Mouse (Mus musculus) kidney, postnatal 10 days (tissue): ENCODE results near the gene Zfp944.
A peak's percentile ranks its signal among the peaks of the same experiment; 100 is the strongest.
"Not testable (repeated sequence)": the region's sequence is repeated elsewhere in the genome, so short reads cannot be mapped to it uniquely, and the experiment has no call there.

Experiments
- DNase-seq: peaks from one replicate; pipeline ENCODE4 v3.0.0; 2021; ENCODE audit warnings: mixed read lengths

The Zfp944 gene

DNA sequence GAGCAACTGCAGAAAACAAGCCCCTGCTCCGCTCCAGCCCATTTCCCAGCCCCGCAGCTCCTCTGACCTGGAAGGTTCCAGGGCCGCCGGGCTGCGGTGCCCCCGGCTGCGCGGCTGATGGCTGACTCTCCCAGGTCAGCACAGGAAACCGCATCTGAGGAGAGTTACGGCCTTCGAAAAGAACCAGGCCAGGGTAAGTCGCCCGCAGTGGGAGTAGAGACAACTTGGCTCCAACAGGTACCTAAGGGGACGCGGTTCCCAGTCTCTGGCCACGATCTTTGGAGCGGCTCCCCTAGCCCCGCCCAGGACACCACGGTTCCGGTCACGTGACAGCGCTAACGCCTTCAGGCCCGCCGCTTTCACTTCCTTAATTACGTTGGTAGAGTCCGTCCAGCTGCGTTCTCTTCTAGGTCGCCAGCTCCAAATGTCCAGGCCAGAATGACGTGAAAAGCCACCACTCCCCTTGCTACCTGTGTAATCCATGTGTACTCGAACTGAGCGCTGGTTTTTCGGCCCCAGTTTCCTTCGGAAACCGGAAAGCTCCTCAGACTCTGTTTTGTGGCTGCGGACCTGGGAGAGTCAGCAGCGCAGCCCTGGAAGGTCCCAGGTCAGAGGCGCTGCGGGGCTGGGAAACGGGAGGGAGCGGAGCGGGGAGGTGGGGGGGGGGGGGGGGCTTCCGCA lies at the start of gene Zfp944, which contains the start of gene Zfp758:
Gene Zfp944, minus strand, starts transcription at position 300 of the 681 bp plus-strand sequence.
Gene Zfp758, plus strand, starts transcription at position 353 of the 681 bp plus-strand sequence.
- peak; percentile 61 for DNase-seq

- peak; percentile 61 for DNase-seq
Observed at GRCm38 (mm10) chr17:22410756-22411155, 49.6 kb upstream of the Zfp944 start.

DNA sequence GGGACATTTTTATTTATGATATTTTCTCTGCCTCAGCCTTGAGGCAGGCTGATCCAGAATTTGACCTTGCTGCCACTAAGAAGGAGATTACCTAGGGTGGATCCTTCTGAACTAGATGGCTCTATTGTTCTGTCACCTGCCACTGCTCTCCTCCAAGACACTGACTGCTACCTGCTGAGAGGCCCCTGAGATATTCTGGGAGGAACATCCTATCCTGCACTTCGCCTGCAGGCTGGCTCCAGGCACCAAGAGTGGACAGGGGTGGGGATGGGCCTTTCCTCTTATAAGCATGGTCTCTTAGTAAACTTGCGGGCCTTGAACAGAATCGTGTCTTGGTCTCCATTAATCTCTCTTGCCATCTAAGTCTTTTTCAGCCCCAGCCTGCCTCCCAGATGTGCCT lies 2.7 kb upstream of the Zfp944 start:
- DNase-seq = no peak

DNA sequence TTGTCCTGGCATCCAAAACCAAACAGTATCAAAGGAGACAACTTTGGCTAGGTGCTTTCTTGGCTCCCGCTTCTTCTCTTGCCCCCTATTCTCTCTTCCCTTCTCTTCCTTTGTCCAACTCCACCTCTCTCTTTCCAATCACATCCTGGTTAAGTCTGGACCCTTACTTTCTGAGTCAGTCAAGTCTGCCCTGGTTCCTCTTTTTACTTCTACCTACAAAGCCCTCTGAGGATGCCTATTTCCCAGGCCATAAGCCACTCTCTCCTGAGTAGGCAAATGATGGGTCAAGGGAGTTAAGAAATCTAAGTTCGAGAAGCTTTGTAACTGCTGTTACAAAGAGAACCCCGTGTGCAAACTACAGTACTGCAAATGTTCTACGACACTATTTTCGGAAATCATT lies 628 bp downstream of the Zfp944 start:
- DNase-seq = no peak

GRCm38 (mm10) chr17:22352794-22353193 lies 8.4 kb downstream of the Zfp944 start:
- peak; percentile 61 for DNase-seq

DNA sequence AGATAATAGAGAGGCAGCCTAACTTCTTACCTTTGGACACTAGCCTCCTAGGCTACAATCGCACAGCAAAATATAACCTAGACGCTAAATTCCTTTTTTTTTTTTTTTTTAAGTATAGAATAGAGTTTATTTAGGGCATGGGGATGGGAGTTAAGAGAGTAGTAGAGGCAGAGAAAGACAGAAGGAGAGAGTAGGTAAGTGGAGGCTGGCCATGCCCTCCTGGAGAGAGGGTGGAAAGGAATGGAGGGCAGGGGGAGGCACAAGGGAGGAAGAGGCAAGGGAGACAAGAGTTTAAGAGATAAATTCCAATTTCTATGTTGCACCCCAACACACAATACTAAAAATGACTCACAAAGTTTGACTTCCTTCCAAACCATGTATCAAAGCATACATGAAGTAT lies 46.0 kb downstream of the Zfp944 start:
- not testable (repeated sequence) for DNase-seq

DNA sequence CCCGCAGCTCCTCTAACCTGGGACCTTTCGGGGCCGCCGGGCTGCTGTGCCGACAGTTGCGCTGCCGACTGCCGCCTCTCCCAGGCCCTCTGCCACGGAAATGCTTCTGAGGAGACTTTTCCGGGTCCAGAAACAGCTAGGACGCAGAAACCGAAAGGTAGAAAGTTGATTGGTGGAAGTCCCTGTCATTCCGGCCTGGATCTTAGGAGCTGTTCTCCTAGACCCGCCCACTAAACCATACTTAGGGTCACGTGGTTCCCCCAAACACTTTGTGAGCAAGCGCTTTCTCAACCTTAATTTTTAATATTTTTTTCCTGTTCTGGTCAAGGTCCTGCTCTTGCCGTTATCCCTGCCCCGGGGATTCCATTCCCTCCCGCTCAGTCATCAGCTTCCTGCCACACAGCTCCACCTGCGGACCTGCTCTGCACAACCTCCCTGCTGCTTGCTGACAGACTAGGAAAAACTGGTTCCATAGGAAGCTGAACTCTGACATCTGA lies 46.4 kb downstream of the Zfp944 start, which contains the start of gene CT030661.1:
Gene CT030661.1, minus strand, starts transcription at position 108 of the 497 bp plus-strand sequence.
- peak; percentile 94 for DNase-seq

DNA sequence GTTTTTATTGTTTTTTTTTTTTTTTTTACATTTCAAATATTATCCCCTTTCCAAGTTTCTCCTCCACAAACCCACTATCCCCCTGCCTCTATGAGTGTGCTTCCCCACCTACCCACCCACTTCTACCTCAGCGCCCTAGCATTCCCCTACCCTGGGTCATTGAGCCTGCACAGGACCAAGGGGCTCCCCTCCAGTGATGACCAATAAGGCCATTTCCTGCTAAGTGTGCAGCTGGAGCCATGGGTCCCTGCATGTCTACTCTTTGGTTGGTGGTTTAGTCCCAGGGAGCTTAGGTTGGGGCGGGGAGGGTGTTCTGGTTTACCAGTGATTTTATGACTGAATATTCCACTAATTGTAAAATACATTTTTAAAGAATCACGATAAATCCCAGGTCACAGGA lies 47.0 kb downstream of the Zfp944 start:
- DNase-seq = peak; percentile 7
